Mouse (Mus musculus): ENCODE results near the gene Unk. TPM values are rescaled to one million over a fixed set of nuclear protein-coding genes. Genes with fewer than 3 reads are reported as not detected.

The Unk gene
- polyA plus RNA-seq, 1 experiment from 2014 or later, result 50.3 TPM

DNA sequence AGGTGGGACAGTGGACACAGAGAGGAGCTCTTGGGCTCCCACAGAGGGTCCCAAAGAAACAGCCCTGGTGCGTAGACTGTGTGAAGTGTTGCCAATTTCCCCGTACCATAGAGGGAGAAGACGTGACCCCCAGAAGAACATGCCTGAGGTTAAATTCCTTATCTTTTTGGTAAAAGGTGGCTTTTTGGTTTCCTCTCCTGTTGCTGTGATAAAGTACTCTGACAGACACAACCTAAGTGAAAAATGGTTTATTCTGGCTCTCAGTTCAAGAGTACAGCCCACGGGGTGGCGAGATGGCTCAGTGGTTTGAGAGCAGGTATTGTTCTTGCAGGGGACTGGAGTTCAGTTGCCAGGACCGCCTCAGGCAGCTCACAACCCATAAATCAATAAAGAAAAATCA, 69.3 kb downstream of the Unk start:
- Histone ChIP-seq H3K27ac (replicated peaks) (no peak overlapping the region), H3K4me1 (peaks cover 21% of the 10 kb centered on the region), H3K4me3 (no peak overlapping the region), H3K36me3 (no peaks in the 10 kb centered on the region), H3K27me3 (peaks cover 4% of the 10 kb centered on the region), H3K4me2 (replicated peaks) (no peak overlapping the region), H3K9me3 (peaks cover 5% of the 10 kb centered on the region; the same call in 1 of the 2 replicates), H3K9ac (replicated peaks) (no peak overlapping the region)
- ATAC-seq (ENCODE audit: low FRiP score, low read depth), result no peak
- WGBS, result 87% methylated on average over 6 of the region's 6 CpGs

DNA sequence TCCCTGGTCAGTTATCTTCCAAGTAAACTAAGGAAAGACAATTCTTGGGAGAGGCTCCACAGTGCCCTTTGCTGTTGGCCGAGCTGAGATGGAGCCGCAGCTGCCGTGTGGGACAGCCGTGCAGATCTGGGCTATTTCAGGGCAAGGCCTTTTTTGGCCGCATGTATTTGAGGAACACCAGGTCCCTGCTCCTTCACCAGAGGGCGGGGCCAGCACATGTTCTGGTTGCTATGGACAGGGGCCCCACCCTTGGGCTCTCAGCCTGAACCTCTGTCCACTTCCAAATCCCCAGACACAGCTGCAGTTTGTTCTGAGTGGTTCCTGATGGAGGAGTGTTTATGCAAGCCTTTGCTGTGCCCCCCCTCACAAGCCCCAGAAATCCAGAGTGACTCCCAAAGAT, 70.3 kb downstream of the Unk start:
- Histone ChIP-seq H3K9me3 (peaks cover 5% of the 10 kb centered on the region; the same call in 1 of the 2 replicates), H3K36me3 (no peaks in the 10 kb centered on the region), H3K9ac (replicated peaks) (no peak overlapping the region), H3K4me1 (peaks cover 22% of the 10 kb centered on the region), H3K27me3 (peaks cover 8% of the 10 kb centered on the region), H3K4me2 (replicated peaks) (no peak overlapping the region), H3K4me3 (no peak overlapping the region), H3K27ac (replicated peaks) (no peak overlapping the region)
- 84% methylated on average over 6 of the region's 6 CpGs for WGBS
- ATAC-seq (ENCODE audit: low FRiP score, low read depth), result no peak

DNA sequence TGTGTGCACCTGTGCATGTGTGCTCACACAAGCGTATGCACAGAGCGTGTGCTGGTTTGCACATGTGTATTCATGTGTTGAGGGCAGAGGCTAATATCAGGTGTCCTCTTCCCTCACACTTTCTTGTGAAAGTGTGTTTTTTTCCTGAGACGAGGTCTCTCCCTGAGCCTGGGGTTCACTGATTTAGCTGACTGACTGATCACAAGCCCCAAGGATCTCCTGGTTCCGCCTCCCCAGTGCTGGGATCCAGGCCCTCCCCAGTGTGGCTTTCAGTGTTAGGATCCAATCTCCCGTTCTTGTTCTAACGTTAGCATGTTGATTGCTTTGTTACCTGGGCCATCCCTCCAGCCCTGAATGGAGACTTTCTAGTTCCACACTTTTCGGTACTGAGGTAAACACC, 70.7 kb downstream of the Unk start:
- no peak for ATAC-seq (ENCODE audit: low FRiP score, low read depth)
- no peak overlapping the region for H3K9ac ChIP-seq (replicated peaks)
- peaks cover 5% of the 10 kb centered on the region; the same call in 1 of the 2 replicates for H3K9me3 ChIP-seq
- WGBS, result 79% methylated on average over 7 of the region's 7 CpGs
- no peaks in the 10 kb centered on the region for H3K36me3 ChIP-seq
- peaks cover 13% of the 10 kb centered on the region for H3K27me3 ChIP-seq
- H3K4me3 ChIP-seq, result no peak overlapping the region
- H3K4me2 ChIP-seq (replicated peaks), result no peak overlapping the region
- peaks cover 23% of the 10 kb centered on the region for H3K4me1 ChIP-seq
- H3K27ac ChIP-seq (replicated peaks), result no peak overlapping the region

DNA sequence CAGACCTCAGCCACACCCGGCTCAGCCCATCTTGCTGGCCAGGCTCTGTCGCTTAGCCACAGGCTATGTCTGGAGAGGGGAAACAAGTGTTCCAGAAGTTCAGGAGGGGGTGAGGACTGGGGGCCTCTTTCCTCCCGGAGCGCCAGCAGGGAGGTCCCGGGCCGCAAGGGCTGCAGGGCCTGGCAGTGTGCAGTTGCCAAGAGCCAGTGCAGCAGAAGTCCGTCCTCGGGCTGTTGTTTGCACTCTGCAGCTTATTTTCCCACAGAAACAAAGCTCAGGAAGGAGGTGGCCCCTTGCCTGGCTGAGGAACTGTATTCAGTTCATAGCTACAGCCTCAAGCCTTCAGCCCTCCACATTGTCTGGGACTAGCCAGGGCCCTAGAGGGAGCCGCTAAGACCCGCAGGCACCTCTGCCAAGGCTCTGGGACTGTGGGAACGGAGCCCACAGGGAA, 71.8 kb downstream of the Unk start:
- Histone ChIP-seq H3K27me3 (peaks cover 24% of the 10 kb centered on the region), H3K4me3 (no peak overlapping the region), H3K4me1 (peaks cover 34% of the 10 kb centered on the region), H3K4me2 (replicated peaks) (peak overlapping the region; percentile 7; the same call in 1 of the 2 replicates), H3K36me3 (no peaks in the 10 kb centered on the region), H3K27ac (replicated peaks) (peak overlapping the region; percentile 58), H3K9ac (replicated peaks) (no peak overlapping the region; the same call in 1 of the 2 replicates), H3K9me3 (peaks cover under 1% of the 10 kb centered on the region; the same call in 1 of the 2 replicates)
- WGBS, result 38% methylated on average over 11 of the region's 11 CpGs
- ATAC-seq (ENCODE audit: low FRiP score, low read depth), result no peak

DNA sequence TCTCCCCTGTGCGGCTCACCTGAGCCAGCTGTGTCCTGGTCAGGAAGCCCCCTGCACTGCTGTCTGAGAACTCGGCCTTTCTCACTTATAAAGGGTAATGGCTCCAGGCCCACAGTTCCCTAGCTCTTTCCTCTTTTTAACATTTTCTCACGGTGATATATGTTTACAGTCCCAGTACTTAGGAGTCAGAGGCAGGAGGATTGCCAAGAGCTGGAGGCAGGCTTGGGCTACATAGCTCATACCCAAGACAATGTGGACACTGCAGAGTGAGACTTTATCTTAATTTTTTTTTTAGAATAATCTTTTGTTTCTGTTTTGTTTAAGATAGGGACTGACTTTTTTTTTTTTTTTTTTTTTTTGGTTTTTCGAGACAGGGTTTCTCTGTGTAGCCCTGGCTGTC, 72.3 kb downstream of the Unk start:
- Histone ChIP-seq H3K9ac (replicated peaks) (no peak overlapping the region), H3K4me3 (no peak overlapping the region), H3K27ac (replicated peaks) (peak overlapping the region; percentile 58), H3K4me2 (replicated peaks) (no peak overlapping the region), H3K36me3 (no peaks in the 10 kb centered on the region), H3K4me1 (peaks cover 37% of the 10 kb centered on the region), H3K9me3 (no peaks in the 10 kb centered on the region), H3K27me3 (peaks cover 29% of the 10 kb centered on the region)
- 63% methylated on average over 3 of the region's 4 CpGs for WGBS
- no peak for ATAC-seq (ENCODE audit: low FRiP score, low read depth)

DNA sequence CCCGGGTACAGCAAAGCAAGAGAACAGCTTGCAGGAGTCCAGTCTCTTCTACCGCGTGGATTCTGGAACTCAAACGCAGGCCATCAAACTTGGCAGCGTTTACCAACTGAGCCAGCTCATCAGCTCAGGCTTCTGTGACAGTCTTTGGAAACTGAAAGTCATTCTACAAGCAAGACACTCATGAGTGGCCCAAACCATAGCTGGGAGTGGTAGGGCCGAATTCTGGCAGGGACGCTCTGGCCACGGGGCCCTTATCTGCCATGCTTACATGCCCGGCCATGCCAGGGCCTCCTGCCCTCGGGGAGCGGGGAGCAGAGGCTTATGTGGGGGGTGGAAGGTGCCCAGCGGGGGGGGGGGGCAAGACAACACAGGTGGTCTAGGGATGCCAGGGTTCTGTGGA, 73.5 kb downstream of the Unk start:
- Histone ChIP-seq H3K27me3 (peaks cover 40% of the 10 kb centered on the region), H3K27ac (replicated peaks) (no peak overlapping the region), H3K36me3 (no peaks in the 10 kb centered on the region), H3K4me2 (replicated peaks) (no peak overlapping the region), H3K9me3 (no peaks in the 10 kb centered on the region), H3K4me3 (no peak overlapping the region), H3K4me1 (peaks cover 41% of the 10 kb centered on the region), H3K9ac (replicated peaks) (no peak overlapping the region)
- ATAC-seq (ENCODE audit: low FRiP score, low read depth), result no peak
- 89% methylated on average over 11 of the region's 12 CpGs for WGBS

DNA sequence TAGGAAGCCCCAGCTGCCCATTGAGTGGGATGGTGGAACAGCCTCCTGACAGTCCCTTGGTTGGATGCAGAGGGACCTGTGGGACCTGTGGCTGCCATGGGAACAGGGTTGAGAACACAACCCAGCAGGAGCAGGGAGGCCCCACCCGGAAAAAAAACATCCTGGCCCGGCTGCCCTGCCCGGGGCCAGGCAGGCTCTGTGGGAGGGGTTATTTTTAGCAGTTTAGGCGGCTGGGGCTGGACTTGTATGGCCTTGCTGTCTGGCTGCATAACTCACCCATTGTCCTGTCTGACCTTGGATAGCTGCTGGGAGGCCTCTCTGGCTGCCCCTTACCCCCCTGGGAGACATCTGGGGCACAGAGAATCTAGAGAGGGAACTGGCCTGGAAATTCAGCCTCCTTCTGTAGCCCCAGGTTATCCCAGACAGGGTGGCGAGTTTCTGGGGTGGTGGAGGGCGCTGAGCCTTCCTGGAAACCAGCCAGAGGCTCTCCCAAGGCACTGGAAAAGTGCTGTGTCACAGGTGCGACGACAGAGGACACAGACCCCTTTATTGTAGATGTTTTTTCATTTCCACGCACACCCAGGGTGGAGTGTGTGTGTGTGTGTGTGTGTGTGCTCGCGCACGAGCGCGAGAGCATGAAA, 74.0 kb downstream of the Unk start:
- peaks cover 45% of the 10 kb centered on the region for H3K4me1 ChIP-seq
- peaks cover 46% of the 10 kb centered on the region for H3K27me3 ChIP-seq
- no peak overlapping the region for H3K9ac ChIP-seq (replicated peaks)
- no peaks in the 10 kb centered on the region for H3K36me3 ChIP-seq
- H3K27ac ChIP-seq (replicated peaks), result peak overlapping the region; percentile 11; the same call in 1 of the 2 replicates
- 52% methylated on average over 14 of the region's 14 CpGs for WGBS
- H3K9me3 ChIP-seq, result no peaks in the 10 kb centered on the region
- no peak for ATAC-seq (ENCODE audit: low FRiP score, low read depth)
- no peak overlapping the region for H3K4me2 ChIP-seq (replicated peaks)
- H3K4me3 ChIP-seq, result no peak overlapping the region

DNA sequence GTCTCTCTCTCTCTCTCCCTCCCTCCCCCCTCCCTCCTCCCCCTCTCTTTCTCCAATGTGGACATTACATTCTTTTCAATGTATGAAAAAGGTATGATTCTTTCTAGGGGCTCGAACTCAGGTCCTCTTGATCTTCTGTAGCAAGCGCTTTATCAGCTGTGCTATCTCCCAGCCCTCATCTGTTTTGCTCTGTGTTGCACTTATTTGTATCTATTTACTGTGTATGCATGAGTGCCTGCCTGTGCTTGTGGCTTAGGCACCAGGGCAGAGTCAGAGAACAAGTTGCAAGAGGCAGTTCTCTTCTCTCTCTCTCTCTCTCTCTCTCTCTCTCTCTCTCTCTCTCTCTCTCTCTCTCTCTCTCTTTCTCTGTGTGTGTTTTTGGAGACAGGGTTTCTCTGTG, 74.9 kb downstream of the Unk start:
- WGBS, result 98% methylated on average over 2 of the region's 2 CpGs
- peaks cover 54% of the 10 kb centered on the region for H3K4me1 ChIP-seq
- no peak overlapping the region for H3K4me3 ChIP-seq

DNA sequence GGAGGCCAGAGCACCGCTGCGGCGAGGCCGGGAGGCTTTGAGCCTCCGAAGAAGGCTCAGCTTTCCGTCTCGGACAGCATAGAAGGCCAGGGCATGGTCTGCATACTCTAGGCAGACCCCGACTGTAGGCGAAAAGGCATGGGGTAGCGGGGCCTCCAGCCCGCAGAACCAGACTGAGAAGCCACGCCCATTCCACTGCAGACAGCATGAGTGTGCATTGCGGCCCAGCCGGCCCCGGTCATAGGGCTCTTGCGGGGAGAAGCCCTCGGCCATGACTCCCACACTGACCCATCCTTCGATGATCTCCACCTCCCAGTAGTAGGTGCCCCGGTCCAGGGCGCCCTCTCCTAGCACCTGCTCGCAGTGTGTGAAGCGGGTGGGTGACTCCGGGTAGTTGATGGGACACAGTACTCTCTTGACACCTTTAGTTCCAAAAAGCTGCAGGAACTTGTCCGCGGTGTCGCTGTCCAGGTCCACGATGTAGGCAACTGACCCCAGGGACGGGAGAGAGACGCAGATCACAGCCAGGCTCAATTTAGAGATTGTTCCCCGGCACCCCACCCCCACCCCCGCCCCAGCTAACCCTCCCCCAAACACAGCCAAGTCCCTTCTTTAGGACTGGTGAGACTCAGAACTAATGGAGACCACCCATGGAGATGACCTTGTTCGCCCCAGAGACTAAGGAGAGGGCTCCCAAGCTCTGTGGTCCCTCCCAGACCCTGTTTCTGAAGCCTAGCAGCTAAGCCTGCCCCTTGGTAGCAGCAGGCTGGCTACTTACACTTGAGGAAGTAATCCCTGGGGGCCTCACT, 76.2 kb downstream of the Unk start:
- Histone ChIP-seq H3K9ac (replicated peaks) (0 out of 2 replicates have a peak overlapping the region, but pooled peaks have one; percentile 24), H3K9me3 (no peaks in the 10 kb centered on the region), H3K4me2 (replicated peaks) (peak overlapping the region; percentile 41), H3K27ac (replicated peaks) (no peak overlapping the region), H3K27me3 (peaks cover 68% of the 10 kb centered on the region), H3K4me1 (peaks cover 56% of the 10 kb centered on the region), H3K36me3 (no peaks in the 10 kb centered on the region), H3K4me3 (no peak overlapping the region)
- no peak for ATAC-seq (ENCODE audit: low FRiP score, low read depth)
- WGBS, result 23% methylated on average over 32 of the region's 32 CpGs

More for the DNA sequence above, 74.9 kb downstream of the Unk start:
- H3K9me3 ChIP-seq, result no peaks in the 10 kb centered on the region
- H3K9ac ChIP-seq (replicated peaks), result no peak overlapping the region
- no peak overlapping the region for H3K27ac ChIP-seq (replicated peaks)
- H3K36me3 ChIP-seq, result no peaks in the 10 kb centered on the region
- ATAC-seq (ENCODE audit: low FRiP score, low read depth), result no peak
- no peak overlapping the region for H3K4me2 ChIP-seq (replicated peaks)
- H3K27me3 ChIP-seq, result peaks cover 55% of the 10 kb centered on the region

DNA sequence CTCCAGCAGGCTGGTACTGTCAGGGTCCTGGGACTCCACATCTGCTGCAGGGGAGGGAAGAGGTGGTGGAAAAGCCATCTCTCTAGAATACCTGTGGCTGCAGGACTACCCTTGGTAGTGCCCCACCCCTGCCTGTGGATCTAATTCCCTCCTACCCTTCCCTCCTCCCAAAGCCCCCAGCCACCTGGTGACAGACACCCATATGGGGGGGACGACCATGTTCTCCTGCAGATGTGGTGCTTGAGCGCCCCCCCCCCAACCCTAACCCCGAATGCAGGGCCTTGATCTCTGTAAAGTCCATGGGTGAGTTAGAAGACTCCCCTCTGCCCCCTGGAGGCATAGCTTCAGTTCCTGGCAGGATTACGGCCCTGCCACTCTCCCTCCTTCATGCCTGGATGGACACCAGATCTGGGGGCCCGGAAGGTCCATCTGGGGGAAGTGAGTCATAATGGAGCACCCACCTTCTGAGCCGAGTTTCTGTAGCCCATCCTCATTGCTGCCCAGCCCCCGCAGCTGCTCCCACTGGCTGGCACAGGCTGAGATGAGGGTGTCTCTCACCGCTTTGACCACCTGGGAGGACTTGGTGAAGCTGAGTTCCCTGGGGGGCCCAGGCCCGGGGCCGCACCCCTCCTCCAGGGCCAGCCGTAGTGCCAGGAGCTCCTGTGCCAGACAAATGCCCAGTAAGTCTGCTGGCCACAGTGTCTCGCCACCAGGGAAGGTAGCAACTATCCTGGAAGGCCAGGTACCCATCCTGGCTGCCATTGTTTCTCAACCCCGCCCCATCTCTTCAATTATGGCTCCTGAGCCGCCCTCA, 77.0 kb downstream of the Unk start:
- Histone ChIP-seq H3K4me2 (replicated peaks) (no peak overlapping the region), H3K4me3 (no peak overlapping the region), H3K9ac (replicated peaks) (no peak overlapping the region), H3K27me3 (peaks cover 76% of the 10 kb centered on the region), H3K36me3 (no peaks in the 10 kb centered on the region), H3K4me1 (peaks cover 48% of the 10 kb centered on the region), H3K27ac (replicated peaks) (no peak overlapping the region), H3K9me3 (no peaks in the 10 kb centered on the region)
- no peak for ATAC-seq (ENCODE audit: low FRiP score, low read depth)
- 13% methylated on average over 14 of the region's 14 CpGs for WGBS

DNA sequence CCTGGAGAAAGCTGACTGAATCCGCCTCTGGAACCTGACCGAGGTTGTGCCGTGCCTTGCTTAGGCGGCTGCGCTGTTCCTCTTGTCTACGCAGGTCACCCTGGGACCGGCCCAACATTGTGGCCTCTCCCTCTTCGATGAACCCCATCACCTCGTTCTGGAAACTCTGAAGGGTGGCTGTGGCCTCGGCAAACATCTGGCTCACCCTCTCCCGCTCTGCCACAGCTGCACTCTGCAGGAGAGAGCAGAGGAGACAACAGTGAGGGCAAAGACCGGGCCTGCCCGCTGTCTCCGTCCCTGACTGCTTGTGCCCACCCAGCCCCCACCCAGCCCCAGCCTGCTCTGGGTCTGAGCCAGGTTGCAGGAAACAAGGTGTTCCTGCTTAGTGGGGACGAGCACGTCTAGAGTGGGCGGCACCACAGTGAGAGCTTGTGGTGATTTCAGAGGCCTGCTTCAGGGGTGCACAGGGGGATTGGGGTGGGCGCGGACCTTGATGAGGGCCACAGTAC, 77.7 kb downstream of the Unk start:
- H3K36me3 ChIP-seq, result no peaks in the 10 kb centered on the region
- H3K4me3 ChIP-seq, result no peak overlapping the region
- no peaks in the 10 kb centered on the region for H3K9me3 ChIP-seq
- 7% methylated on average over 19 of the region's 19 CpGs for WGBS
- H3K4me1 ChIP-seq, result peaks cover 44% of the 10 kb centered on the region
- no peak overlapping the region for H3K9ac ChIP-seq (replicated peaks)
- ATAC-seq (ENCODE audit: low FRiP score, low read depth), result no peak
- H3K27me3 ChIP-seq, result peaks cover 77% of the 10 kb centered on the region
- no peak overlapping the region for H3K27ac ChIP-seq (replicated peaks)
- no peak overlapping the region for H3K4me2 ChIP-seq (replicated peaks)
